Mouse (Mus musculus) effector memory CD4-positive, alpha-beta T cell, adult 7 months (primary cell): ENCODE measurements around the gene Cep85l. TPM values are rescaled to one million over a fixed set of nuclear protein-coding genes. Genes with fewer than 3 reads are reported as not detected.

Source experiments
- polyA plus RNA-seq: library from polyadenylated mRNA; unstranded; fragments of 100-300 nt; shearing (Covaris generic); gene quantifications from one replicate; pipeline ENCODE4 v1.2.1, GENCODE M21; 2017

Cep85l gene
- polyA plus RNA-seq: 17.2 TPM

GRCm38 (mm10) chr10:53379709-53380106 lies at the start of gene Cep85l:
Gene Cep85l (minus strand): TSS chr10:53379947.

GRCm38 (mm10) chr10:53337162-53337923 lies 42.4 kb downstream of the Cep85l start, which contains the start of gene Pln:
Gene Pln (plus strand): TSS chr10:53337667.

Other genes with a start within 250 kb of the Cep85l start
- 5.6 TPM for gene Pln, start 42.3 kb downstream of the Cep85l start, polyA plus RNA-seq
- 74.1 TPM for gene Asf1a, start 216.8 kb upstream of the Cep85l start, polyA plus RNA-seq